Mouse (Mus musculus) small intestine, adult 2 months (tissue): ENCODE data around the gene Krt82.

Experiments used
- CTCF ChIP-seq: fragments of 200-500 bp; IDR thresholded peaks from 2 replicates; pipeline ENCODE4 v1.5.1; 2012; ENCODE audit warnings: low read depth, mild to moderate bottlenecking, control low read depth, inconsistent platforms, low read length, moderate library complexity, mixed read lengths; ENCODE audit not compliant: insufficient replicate concordance, insufficient read length; ENCODE audit errors: extremely low read depth
- POLR2A ChIP-seq: fragments of 200-500 bp; IDR thresholded peaks from 2 replicates; pipeline ENCODE4 v1.6.1; 2012; ENCODE audit warnings: low read depth, mild to moderate bottlenecking, control low read depth, inconsistent platforms, low read length, moderate library complexity

DNA sequence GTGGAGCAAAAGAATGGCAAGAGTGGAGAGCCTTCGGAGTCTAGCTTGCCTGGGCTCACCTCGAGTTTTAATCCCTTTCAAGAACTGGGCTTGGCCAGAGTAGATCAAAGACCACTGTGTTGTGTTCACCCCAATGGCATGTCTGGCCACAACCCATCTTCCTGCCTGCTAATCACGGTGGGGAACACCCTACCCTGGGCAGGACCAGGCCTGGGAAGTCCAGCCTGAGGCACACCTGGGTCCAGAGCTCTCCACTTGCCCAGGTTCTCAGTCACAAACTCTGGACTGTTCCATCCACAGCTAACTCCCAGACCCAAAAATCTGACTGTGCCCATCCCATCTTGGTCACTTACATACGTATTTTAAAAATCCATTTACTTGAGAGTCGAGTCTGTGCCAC, 12.4 kb upstream of the Krt82 start, which contains the start of gene Krt90:
- TF ChIP-seq CTCF: no peak
- TF ChIP-seq POLR2A: no peak
